Mouse (Mus musculus) heart, adult 2 months (tissue): ENCODE measurements around the gene Dpm3. TPM values are rescaled to one million over a fixed set of nuclear protein-coding genes. Genes with fewer than 3 reads are reported as not detected.

Source experiments
- DNase-seq, 2 experiments: peaks; one replicate each; pipeline ENCODE4 v3.0.0; 2021
- H3K27ac ChIP-seq: fragments of 200-600 bp; 2 replicates; pipeline ENCODE4 v1.8.1; 2022
- H3K27me3 ChIP-seq: fragments of 200-500 bp; 2 replicates; pipeline ENCODE4 v1.6.1; 2012; ENCODE audit warnings: mild to moderate bottlenecking, low read length, inconsistent platforms, mixed read lengths; ENCODE audit not compliant: control insufficient read depth, insufficient read depth
- H3K36me3 ChIP-seq: fragments of 200-500 bp; 2 replicates; pipeline ENCODE4 v1.6.1; 2012; ENCODE audit warnings: low read length, inconsistent platforms; ENCODE audit not compliant: control insufficient read depth, insufficient read depth
- H3K4me1 ChIP-seq: fragments of 200-500 bp; 2 replicates; pipeline ENCODE4 v1.6.1; 2011; ENCODE audit warnings: low read length; ENCODE audit not compliant: control insufficient read depth, insufficient read depth
- H3K4me3 ChIP-seq: fragments of 200-600 bp; 2 replicates; pipeline ENCODE4 v1.8.1; 2022
- H3K79me2 ChIP-seq: fragments of 200-500 bp; replicated peaks from 2 replicates; pipeline ENCODE4 v1.6.1; 2012; ENCODE audit warnings: mild to moderate bottlenecking, inconsistent platforms, low read length, moderate library complexity, mixed read lengths; ENCODE audit not compliant: control insufficient read depth, insufficient read depth
- H3K9ac ChIP-seq: fragments of 200-500 bp; 2 replicates; pipeline ENCODE4 v1.6.1; 2012; ENCODE audit warnings: low read depth, mild to moderate bottlenecking, control low read depth, inconsistent platforms, low read length, mixed read lengths
- CTCF ChIP-seq: fragments of 200-600 bp; IDR thresholded peaks from 2 replicates; pipeline ENCODE4 v1.8.1; 2022; ENCODE audit warnings: antibody characterized with exemption, mild to moderate bottlenecking, moderate library complexity
- EP300 ChIP-seq: fragments of 200-500 bp; IDR thresholded peaks from 2 replicates; pipeline ENCODE4 v1.6.1; 2011; ENCODE audit warnings: low read depth, low read length, control low read depth; ENCODE audit not compliant: insufficient read depth
- POLR2A ChIP-seq: fragments of 200-500 bp; IDR thresholded peaks from 2 replicates; pipeline ENCODE4 v1.6.1; 2011; ENCODE audit warnings: mild to moderate bottlenecking, low read depth, low read length, control low read depth; ENCODE audit not compliant: insufficient read depth
- WGBS: fragments of 180-500 bp; shearing (Covaris S2); methylation state at CpG from one replicate; pipeline ENCODE4 v1.1.7; 2018; 5-methylcytosine and 5-hydroxymethylcytosine counted together
- intact Hi-C: fragments of 180-260 bp; cut with DNase I; formaldehyde crosslinking; loops from one replicate; pipeline ENCODE4 v1.15.1; 2025
- polyA plus RNA-seq: library from polyadenylated mRNA; depleted of rRNA; stranded (reverse); fragments of >200 nt; gene quantifications from 2 replicates; pipeline ENCODE4 v1.2.3, GENCODE M21; 2012
- total RNA-seq, 2 experiments: library from RNA; stranded (reverse); gene quantifications; 2 replicates each; pipeline ENCODE4 v1.2.3; 2021

Dpm3 gene
- total and polyA plus RNA-seq, 3 experiments: 54.3 to 160 (median 58.2) TPM

- WGBS: 53% methylated on average over 1 of the region's 1 CpGs
- TF ChIP-seq EP300 (no peak), POLR2A (no peak), CTCF (no peak)
- no peak for DNase-seq
- Histone ChIP-seq H3K9ac (no peak overlapping the region), H3K36me3 (no peaks in the 10 kb centered on the region), H3K27ac (no peak overlapping the region), H3K4me1 (no peaks in the 10 kb centered on the region; the same call in 1 of the 2 replicates), H3K79me2 (no peaks in the 10 kb centered on the region), H3K4me3 (no peak overlapping the region), H3K27me3 (no peaks in the 10 kb centered on the region)
- intact Hi-C loops: no loop called here
Measured at GRCm38 (mm10) chr3:89300071-89300470, 40.9 kb downstream of the Dpm3 start.

GRCm38 (mm10) chr3:89300514-89300913 lies 41.4 kb downstream of the Dpm3 start:
- Histone ChIP-seq H3K36me3 (no peaks in the 10 kb centered on the region), H3K79me2 (no peaks in the 10 kb centered on the region), H3K4me3 (no peak overlapping the region), H3K4me1 (no peaks in the 10 kb centered on the region; the same call in 1 of the 2 replicates), H3K9ac (no peak overlapping the region), H3K27me3 (no peaks in the 10 kb centered on the region), H3K27ac (no peak overlapping the region)
- no peak for DNase-seq
- peak; percentile 52 for TF ChIP-seq CTCF
- no peak for TF ChIP-seq EP300
- intact Hi-C loops: no loop called here
- WGBS: 77% methylated on average over 2 of the region's 2 CpGs

DNA sequence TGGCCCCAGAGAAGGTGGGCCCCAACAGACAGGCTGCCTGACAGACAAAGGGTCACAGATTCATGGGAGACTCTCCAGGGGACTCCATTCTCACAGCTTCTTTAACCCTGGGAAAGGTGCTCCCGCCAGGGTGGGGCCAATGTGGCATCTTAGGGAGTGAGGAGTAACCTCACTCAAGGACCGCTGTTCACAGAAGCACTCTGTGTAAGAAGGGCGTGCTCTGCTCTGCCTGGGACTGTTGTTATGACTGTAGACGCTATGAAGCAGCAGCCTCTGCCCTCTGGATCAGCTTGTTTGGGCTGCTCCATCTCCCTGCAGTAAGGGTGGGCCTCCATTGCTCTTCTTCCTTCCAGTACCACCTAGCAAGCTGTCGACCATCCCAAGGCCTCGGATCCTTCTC lies 45.3 kb downstream of the Dpm3 start:
- no peak for DNase-seq
- H3K4me3 ChIP-seq: no peak overlapping the region
- H3K79me2 ChIP-seq: no peaks in the 10 kb centered on the region
- no peaks in the 10 kb centered on the region for H3K36me3 ChIP-seq
- no peak overlapping the region for H3K27ac ChIP-seq
- H3K27me3 ChIP-seq: no peaks in the 10 kb centered on the region
- no peak for TF ChIP-seq POLR2A
- H3K4me1 ChIP-seq: no peaks in the 10 kb centered on the region; the same call in 1 of the 2 replicates
- H3K9ac ChIP-seq: no peak overlapping the region
- intact Hi-C loops: no loop called here
- WGBS: 74% methylated on average over 6 of the region's 6 CpGs

DNA sequence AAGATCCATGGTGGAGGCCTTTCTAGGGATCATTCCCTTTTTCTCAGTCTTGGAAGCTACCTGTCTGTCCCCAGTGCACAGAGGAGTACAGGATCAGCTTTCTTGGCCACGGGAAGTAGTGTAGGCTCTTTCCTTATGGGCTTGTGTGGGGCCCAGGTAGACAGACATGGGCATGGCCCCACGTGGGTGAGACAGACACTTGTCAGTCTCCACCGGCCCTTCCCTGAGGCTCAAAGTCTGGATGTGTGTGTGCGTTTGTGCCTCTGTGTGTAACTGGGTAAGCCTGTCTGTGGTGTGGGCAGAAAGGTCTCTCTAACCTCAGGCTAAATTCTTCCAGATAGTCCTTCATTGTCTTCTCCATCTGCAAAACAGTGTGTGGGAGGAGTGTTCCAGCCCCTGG lies 45.9 kb downstream of the Dpm3 start:
- DNase-seq: no peak
- intact Hi-C loops: no loop called here
- WGBS: 74% methylated on average over 4 of the region's 4 CpGs

GRCm38 (mm10) chr3:89305551-89306325 lies 46.6 kb downstream of the Dpm3 start:
- TF ChIP-seq POLR2A (no peak), CTCF (no peak)
- 84% methylated on average over 8 of the region's 8 CpGs for WGBS
- no peak for DNase-seq
- no peaks in the 10 kb centered on the region for H3K27me3 ChIP-seq
- H3K9ac ChIP-seq: no peak overlapping the region
- H3K4me1 ChIP-seq: no peaks in the 10 kb centered on the region
- no peak overlapping the region for H3K4me3 ChIP-seq
- H3K27ac ChIP-seq: no peak overlapping the region
- no peaks in the 10 kb centered on the region for H3K79me2 ChIP-seq
- intact Hi-C loops: no loop called here
- H3K36me3 ChIP-seq: no peaks in the 10 kb centered on the region

More for the DNA sequence above, 45.9 kb downstream of the Dpm3 start:
- Histone ChIP-seq H3K27ac (no peak overlapping the region), H3K79me2 (no peaks in the 10 kb centered on the region), H3K27me3 (no peaks in the 10 kb centered on the region), H3K36me3 (no peaks in the 10 kb centered on the region), H3K4me1 (no peaks in the 10 kb centered on the region; the same call in 1 of the 2 replicates), H3K9ac (no peak overlapping the region), H3K4me3 (no peak overlapping the region)
- no peak for TF ChIP-seq CTCF
- TF ChIP-seq EP300: no peak
- no peak for TF ChIP-seq POLR2A

DNA sequence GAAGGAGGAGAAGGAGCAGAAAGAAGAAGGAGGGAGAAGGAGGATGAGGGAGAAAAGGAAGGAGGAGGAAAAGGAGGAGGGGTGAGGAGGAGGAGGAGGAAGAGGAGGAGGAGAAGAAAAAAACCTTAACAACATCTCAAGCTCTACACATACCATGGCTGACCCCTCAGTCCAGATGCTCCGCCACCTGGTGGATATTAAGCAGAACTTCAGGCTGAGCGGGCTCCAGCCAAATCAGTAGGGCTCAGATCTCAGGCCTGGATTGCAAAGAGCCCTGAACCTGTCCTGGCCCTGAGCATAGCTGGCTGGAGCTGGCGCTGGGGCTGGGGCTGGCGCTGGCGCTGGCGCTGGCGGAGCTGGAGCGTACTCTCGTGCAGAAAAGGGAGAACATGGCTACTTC lies 48.9 kb downstream of the Dpm3 start:
- intact Hi-C loops: loop anchor here (1.0 kb wide), 1 partner anchor 58 kb away; no protein-coding TSS in a partner anchor
- DNase-seq: peak; percentile 65 to 69
- Histone ChIP-seq H3K36me3 (no peaks in the 10 kb centered on the region), H3K9ac (no peak overlapping the region), H3K27ac (no peak overlapping the region), H3K27me3 (no peaks in the 10 kb centered on the region), H3K4me3 (no peak overlapping the region), H3K79me2 (no peaks in the 10 kb centered on the region), H3K4me1 (no peaks in the 10 kb centered on the region)
- 2% methylated on average over 9 of the region's 9 CpGs for WGBS
- TF ChIP-seq EP300 (peak; percentile 82; the same call in 1 of the 2 replicates), POLR2A (no peak), CTCF (peak; percentile 88)
